Mouse (Mus musculus) heart, postnatal 0 days (tissue): ENCODE measurements at regions not wholly inside any gene's neighbourhood (a gene's known extent, or its start where the extent isn't known, plus 50 kb on each side); places are given as distances from the start of the nearest gene placed in this dataset.

Experiments used
- CTCF ChIP-seq: IDR thresholded peaks from 2 replicates; pipeline ENCODE4 v1.5.1; 2016; ENCODE audit warnings: antibody characterized with exemption, control low read depth, low read depth
- EP300 ChIP-seq: IDR thresholded peaks from 2 replicates; pipeline ENCODE4 v1.6.1; 2016; ENCODE audit warnings: antibody characterized with exemption, low read depth

- TF ChIP-seq CTCF (no peak), EP300 (no peak)
These were observed 96.7 kb upstream of the Gm9887 start for GRCm38 (mm10) chr12:69469004-69469403.
